Mouse (Mus musculus) spleen, adult 12 weeks (tissue): ENCODE data around the gene Eef1a1.
"Not testable (repeated sequence)": the region's sequence is repeated elsewhere in the genome, so short reads cannot be mapped to it uniquely, and the experiment has no call there.

ENCODE experiments used
- DNase-seq: peaks from one replicate; pipeline ENCODE4 v3.0.0; 2022; ENCODE audit warnings: low spot score

Eef1a1 gene

GRCm38 (mm10) chr9:78488890-78489420 is at the start of gene Eef1a1:
Gene Eef1a1 (minus strand): TSS chr9:78489151.
- DNase-seq, result peak; percentile 18

- no peak for DNase-seq
These were observed 49.5 kb upstream of the Eef1a1 start for GRCm38 (mm10) chr9:78538421-78538820.

- no peak for DNase-seq
These were observed 48.4 kb upstream of the Eef1a1 start for GRCm38 (mm10) chr9:78537154-78537873.

GRCm38 (mm10) chr9:78534606-78535005 is 45.7 kb upstream of the Eef1a1 start:
- no peak for DNase-seq

- DNase-seq, result no peak
These were observed 44.5 kb upstream of the Eef1a1 start for GRCm38 (mm10) chr9:78533296-78533935.

GRCm38 (mm10) chr9:78532341-78532819 is 43.4 kb upstream of the Eef1a1 start:
- DNase-seq, result no peak

GRCm38 (mm10) chr9:78531816-78532215 is 42.9 kb upstream of the Eef1a1 start:
- DNase-seq, result no peak

- peak; percentile 78 for DNase-seq
These were observed 38.9 kb upstream of the Eef1a1 start for GRCm38 (mm10) chr9:78527767-78528381.

GRCm38 (mm10) chr9:78527301-78527761 is 38.4 kb upstream of the Eef1a1 start:
- DNase-seq, result peak; percentile 68

GRCm38 (mm10) chr9:78526206-78526605 is 37.3 kb upstream of the Eef1a1 start:
- no peak for DNase-seq

- DNase-seq, result no peak
These were observed 36.6 kb upstream of the Eef1a1 start for GRCm38 (mm10) chr9:78525451-78526135.

GRCm38 (mm10) chr9:78521689-78522088 is 32.7 kb upstream of the Eef1a1 start:
- no peak for DNase-seq

- DNase-seq, result no peak
These were observed 32.0 kb upstream of the Eef1a1 start for GRCm38 (mm10) chr9:78520780-78521601.

- DNase-seq, result no peak
These were observed 31.3 kb upstream of the Eef1a1 start for GRCm38 (mm10) chr9:78520127-78520779.

GRCm38 (mm10) chr9:78517237-78517636 is 28.3 kb upstream of the Eef1a1 start:
- DNase-seq, result not testable (repeated sequence)

GRCm38 (mm10) chr9:78516125-78516524 is 27.2 kb upstream of the Eef1a1 start:
- DNase-seq, result no peak

- no peak for DNase-seq
These were observed 25.7 kb upstream of the Eef1a1 start for GRCm38 (mm10) chr9:78514681-78515080.

- no peak for DNase-seq
These were observed 25.0 kb upstream of the Eef1a1 start for GRCm38 (mm10) chr9:78513776-78514500.

- DNase-seq, result no peak
These were observed 22.8 kb upstream of the Eef1a1 start for GRCm38 (mm10) chr9:78511705-78512104.
